Mouse (Mus musculus) MEL (cell line): Measurements from ENCODE around the gene Aldh3b2.

Experiments
- EP300 ChIP-seq, 2 experiments: IDR thresholded peaks; 2 replicates each; pipeline ENCODE4 v1.6.1; 2011; ENCODE audit warnings: improper control_type of control experiment in 2 of 2, low read length in 2 of 2, low read depth in 1 of 2, mild to moderate bottlenecking in 1 of 2
- POLR2AphosphoS2 ChIP-seq: IDR thresholded peaks from 2 replicates; pipeline ENCODE4 v1.6.1; 2011; ENCODE audit warnings: low read length, improper control_type of control experiment

DNA sequence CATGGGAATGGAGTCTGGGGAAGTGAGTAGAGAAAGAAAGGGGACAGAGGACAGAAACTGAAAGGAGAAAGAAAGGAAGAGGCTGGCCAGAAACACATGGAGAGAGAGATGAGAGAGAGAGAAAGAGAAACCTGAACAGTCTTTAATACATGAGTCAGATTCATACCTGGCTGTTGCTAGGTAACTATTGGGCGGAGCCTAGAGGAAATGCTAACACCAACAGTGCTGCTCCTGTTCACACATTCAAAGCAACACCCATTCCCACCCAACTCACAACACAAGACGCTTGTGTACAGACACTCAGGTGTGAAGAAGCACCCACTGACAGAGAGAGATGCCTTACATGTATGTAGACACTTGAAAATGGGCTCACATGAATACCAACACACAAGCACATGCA is 3.7 kb downstream of the Aldh3b2 start:
- TF ChIP-seq POLR2AphosphoS2 (no peak), EP300 (IDR thresholded peaks at IDR 0.05; ENCODE audit: low read depth in 1 of 2, low read length in 2 of 2) (no peak)
